Mouse (Mus musculus) ovary, adult 18-20 months (tissue): ENCODE data around the gene Ociad2.
"Not testable (repeated sequence)": the region's sequence is repeated elsewhere in the genome, so short reads cannot be mapped to it uniquely, and the experiment has no call there.

ENCODE experiments used
- DNase-seq: peaks from one replicate; pipeline ENCODE4 v3.0.0; 2022; ENCODE audit warnings: low spot score, mixed read lengths

Gene Ociad2

GRCm38 (mm10) chr5:73353519-73353918, 12.7 kb upstream of the Ociad2 start:
- no peak for DNase-seq

GRCm38 (mm10) chr5:73351796-73352195, 11.0 kb upstream of the Ociad2 start:
- DNase-seq: no peak

GRCm38 (mm10) chr5:73349514-73349913, 8.7 kb upstream of the Ociad2 start:
- DNase-seq: no peak

GRCm38 (mm10) chr5:73345254-73345653, 4.4 kb upstream of the Ociad2 start:
- no peak for DNase-seq

- DNase-seq: no peak
Observed at GRCm38 (mm10) chr5:73344310-73344709, 3.5 kb upstream of the Ociad2 start.

GRCm38 (mm10) chr5:73342701-73343355, 2.0 kb upstream of the Ociad2 start:
- no peak for DNase-seq

GRCm38 (mm10) chr5:73339779-73340722, 777 bp downstream of the Ociad2 start:
- DNase-seq: no peak

GRCm38 (mm10) chr5:73338832-73339163, 2.0 kb downstream of the Ociad2 start:
- DNase-seq: no peak

- no peak for DNase-seq
Observed at GRCm38 (mm10) chr5:73337961-73338831, 2.6 kb downstream of the Ociad2 start.

- DNase-seq: no peak
Observed at GRCm38 (mm10) chr5:73336448-73336847, 4.4 kb downstream of the Ociad2 start.

- DNase-seq: no peak
Observed at GRCm38 (mm10) chr5:73331002-73331401, 9.8 kb downstream of the Ociad2 start.

- no peak for DNase-seq
Observed at GRCm38 (mm10) chr5:73324526-73325170, 16.2 kb downstream of the Ociad2 start.

GRCm38 (mm10) chr5:73323602-73324001, 17.2 kb downstream of the Ociad2 start:
- no peak for DNase-seq

- not testable (repeated sequence) for DNase-seq
Observed at GRCm38 (mm10) chr5:73322684-73323083, 18.1 kb downstream of the Ociad2 start.

- no peak for DNase-seq
Observed at GRCm38 (mm10) chr5:73319306-73319705, 21.5 kb downstream of the Ociad2 start.

- DNase-seq: no peak
Observed at GRCm38 (mm10) chr5:73314654-73315053, 26.2 kb downstream of the Ociad2 start.

- no peak for DNase-seq
Observed at GRCm38 (mm10) chr5:73313591-73313990, 27.2 kb downstream of the Ociad2 start.

GRCm38 (mm10) chr5:73311458-73311857, 29.4 kb downstream of the Ociad2 start:
- no peak for DNase-seq

- DNase-seq: no peak
Observed at GRCm38 (mm10) chr5:73310401-73310800, 30.4 kb downstream of the Ociad2 start.

GRCm38 (mm10) chr5:73309496-73309895, 31.3 kb downstream of the Ociad2 start:
- no peak for DNase-seq

- DNase-seq: no peak
Observed at GRCm38 (mm10) chr5:73307297-73307696, 33.5 kb downstream of the Ociad2 start.

- no peak for DNase-seq
Observed at GRCm38 (mm10) chr5:73306486-73306885, 34.3 kb downstream of the Ociad2 start.
